Mouse (Mus musculus): ENCODE measurements around the gene Kel.

DNA sequence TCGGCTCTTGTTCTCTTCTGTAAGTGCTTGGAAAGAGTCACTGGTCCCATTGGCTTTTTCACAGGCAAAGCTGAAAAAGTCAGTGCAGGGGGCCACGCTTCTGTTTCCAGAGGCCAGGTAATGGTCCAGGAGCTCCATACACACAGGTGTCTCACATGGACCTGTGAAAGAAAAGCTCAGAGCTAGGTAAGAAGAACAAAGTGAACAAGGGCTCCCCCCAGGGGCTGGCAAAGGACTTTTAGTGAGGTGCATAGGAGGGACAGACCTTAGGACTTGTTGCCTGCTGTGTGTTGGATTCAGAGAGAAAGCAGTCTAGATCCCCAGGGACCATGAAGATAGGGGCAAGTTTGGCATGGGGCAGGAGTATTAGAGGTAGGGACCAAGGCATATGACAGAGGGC, 1.2 kb downstream of the Kel start:
- TF ChIP-seq POLR2A (IDR thresholded peaks at IDR 0.05; ENCODE audit: low read depth, low read length) (no peak), MAFK (IDR thresholded peaks at IDR 0.05; ENCODE audit: insufficient replicate concordance, low read length) (no peak), CTCF (conservative IDR thresholded peaks at IDR 0.05 in 1 of 2, IDR thresholded peaks at IDR 0.05 in 1 of 2; ENCODE audit: low read depth in 2 of 2, low read length in 2 of 2) (peak in 1 of 2 experiments; percentile 22; a peak in 1 of 4 replicates)

All from CH12.LX (cell line).